Mouse (Mus musculus) kidney, adult 2 months (tissue): ENCODE measurements around the gene Ube2e1. TPM values are rescaled to one million over a fixed set of nuclear protein-coding genes. Genes with fewer than 3 reads are reported as not detected.

Experiments
- DNase-seq: peaks from one replicate; pipeline ENCODE4 v3.0.0; 2021
- H3K27ac ChIP-seq: fragments of 200-500 bp; 2 replicates; pipeline ENCODE4 v1.5.1; 2012; ENCODE audit warnings: low read depth, low read length, control low read depth, inconsistent platforms; ENCODE audit not compliant: insufficient read depth
- H3K27me3 ChIP-seq: fragments of 200-500 bp; replicated peaks from 2 replicates; pipeline ENCODE4 v1.6.1; 2012; ENCODE audit warnings: mild to moderate bottlenecking, moderate library complexity, low read length, inconsistent platforms; ENCODE audit not compliant: control insufficient read depth, insufficient read depth
- H3K36me3 ChIP-seq: fragments of 200-500 bp; 2 replicates; pipeline ENCODE4 v1.6.1; 2012; ENCODE audit warnings: mild to moderate bottlenecking, moderate library complexity, low read length, inconsistent platforms; ENCODE audit not compliant: control insufficient read depth, insufficient read depth
- H3K4me1 ChIP-seq: fragments of 200-500 bp; 2 replicates; pipeline ENCODE4 v1.6.1; 2011; ENCODE audit warnings: low read length; ENCODE audit not compliant: control insufficient read depth, insufficient read depth
- H3K4me3 ChIP-seq: fragments of 200-500 bp; 2 replicates; pipeline ENCODE4 v1.5.1; 2011; ENCODE audit warnings: mild to moderate bottlenecking, low read depth, low read length, control low read depth; ENCODE audit not compliant: insufficient read depth
- CTCF ChIP-seq: fragments of 200-500 bp; conservative IDR thresholded peaks from 2 replicates; pipeline ENCODE4 v1.5.1; 2011; ENCODE audit warnings: low read depth, mild to moderate bottlenecking, control low read depth, low read length, moderate library complexity, mixed read lengths; ENCODE audit not compliant: insufficient read depth, insufficient read length
- POLR2A ChIP-seq: fragments of 200-500 bp; IDR thresholded peaks from one replicate; pipeline ENCODE4 v1.6.1; 2011; ENCODE audit warnings: low read depth, low read length, control low read depth
- WGBS: fragments of 180-500 bp; shearing (Covaris S2); methylation state at CpG from one replicate; pipeline ENCODE4 v1.1.7; 2018; 5-methylcytosine and 5-hydroxymethylcytosine counted together
- polyA plus RNA-seq: library from polyadenylated mRNA; depleted of rRNA; stranded (reverse); fragments of >200 nt; gene quantifications from 2 replicates; pipeline ENCODE4 v1.2.3, GENCODE M21; 2012

The Ube2e1 gene
- polyA plus RNA-seq, 1 experiment: 51.8 TPM

- Histone ChIP-seq H3K36me3 (no peaks in the 10 kb centered on the region), H3K4me1 (peaks cover 9% of the 10 kb centered on the region), H3K27ac (no peak overlapping the region), H3K27me3 (no peaks in the 10 kb centered on the region), H3K4me3 (no peak overlapping the region)
- peak; percentile 66 for DNase-seq
- TF ChIP-seq POLR2A (no peak), CTCF (no peak)
These were observed 37.4 kb upstream of the Ube2e1 start for GRCm38 (mm10) chr14:18369031-18369430.

GRCm38 (mm10) chr14:18367025-18367424 is 35.4 kb upstream of the Ube2e1 start:
- Histone ChIP-seq H3K27ac (no peak overlapping the region), H3K4me3 (no peak overlapping the region)
- 44% methylated on average over 5 of the region's 5 CpGs for WGBS

GRCm38 (mm10) chr14:18364321-18364720 is 32.7 kb upstream of the Ube2e1 start:
- Histone ChIP-seq H3K4me3 (no peak overlapping the region), H3K27me3 (no peaks in the 10 kb centered on the region), H3K27ac (no peak overlapping the region), H3K4me1 (peaks cover 5% of the 10 kb centered on the region), H3K36me3 (no peaks in the 10 kb centered on the region)
- 43% methylated on average over 3 of the region's 3 CpGs for WGBS
- no peak for DNase-seq
- TF ChIP-seq POLR2A (no peak), CTCF (no peak)

More at GRCm38 (mm10) chr14:18367025-18367424, 35.4 kb upstream of the Ube2e1 start:
- no peaks in the 10 kb centered on the region for H3K27me3 ChIP-seq
- no peaks in the 10 kb centered on the region for H3K36me3 ChIP-seq
- peaks cover 9% of the 10 kb centered on the region for H3K4me1 ChIP-seq
- TF ChIP-seq CTCF (no peak), POLR2A (no peak)
- DNase-seq: peak; percentile 84

DNA sequence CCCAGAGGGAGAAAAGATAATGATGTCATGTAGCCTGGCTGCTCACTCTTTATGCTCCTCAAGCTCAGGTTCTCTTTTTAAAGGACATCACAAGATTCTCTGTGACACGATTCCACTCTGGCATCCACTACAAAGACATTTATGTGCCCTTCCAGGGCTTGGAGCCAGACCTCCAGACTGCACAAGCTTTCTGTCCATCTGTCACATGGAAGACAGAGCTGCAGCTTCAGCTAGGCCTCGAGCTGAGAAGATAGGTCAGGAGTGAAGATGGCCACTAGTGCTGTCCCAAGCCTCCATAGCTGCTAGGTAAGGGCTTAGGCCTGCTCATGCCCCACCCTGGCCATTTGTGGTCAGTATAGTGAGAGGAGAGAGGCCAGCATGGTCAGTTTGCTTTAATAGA is 24.8 kb upstream of the Ube2e1 start:
- WGBS: 65% methylated on average over 2 of the region's 2 CpGs

GRCm38 (mm10) chr14:18355514-18356190 is 24.0 kb upstream of the Ube2e1 start:
- Histone ChIP-seq H3K4me3 (no peak overlapping the region), H3K27me3 (no peaks in the 10 kb centered on the region), H3K36me3 (no peaks in the 10 kb centered on the region), H3K4me1 (peaks cover 16% of the 10 kb centered on the region), H3K27ac (no peak overlapping the region; the same call in 1 of the 2 replicates)
- WGBS: 64% methylated on average over 6 of the region's 6 CpGs
- no peak for TF ChIP-seq CTCF
- no peak for TF ChIP-seq POLR2A
- DNase-seq: peak; percentile 42

More for the DNA sequence above, 24.8 kb upstream of the Ube2e1 start:
- Histone ChIP-seq H3K36me3 (no peaks in the 10 kb centered on the region), H3K27ac (no peak overlapping the region), H3K27me3 (no peaks in the 10 kb centered on the region), H3K4me1 (peaks cover 12% of the 10 kb centered on the region), H3K4me3 (no peak overlapping the region)
- TF ChIP-seq POLR2A (no peak), CTCF (no peak)
- no peak for DNase-seq

- H3K27me3 ChIP-seq: no peaks in the 10 kb centered on the region
- peak; percentile 53 for TF ChIP-seq CTCF
- no peak for TF ChIP-seq POLR2A
- peaks cover 20% of the 10 kb centered on the region for H3K4me1 ChIP-seq
- peak; percentile 93 for DNase-seq
- H3K36me3 ChIP-seq: no peaks in the 10 kb centered on the region
- H3K27ac ChIP-seq: peak overlapping the region; percentile 66
- WGBS: 41% methylated on average over 3 of the region's 3 CpGs
- no peak overlapping the region for H3K4me3 ChIP-seq
These were observed 21.9 kb upstream of the Ube2e1 start for GRCm38 (mm10) chr14:18353525-18353924.

DNA sequence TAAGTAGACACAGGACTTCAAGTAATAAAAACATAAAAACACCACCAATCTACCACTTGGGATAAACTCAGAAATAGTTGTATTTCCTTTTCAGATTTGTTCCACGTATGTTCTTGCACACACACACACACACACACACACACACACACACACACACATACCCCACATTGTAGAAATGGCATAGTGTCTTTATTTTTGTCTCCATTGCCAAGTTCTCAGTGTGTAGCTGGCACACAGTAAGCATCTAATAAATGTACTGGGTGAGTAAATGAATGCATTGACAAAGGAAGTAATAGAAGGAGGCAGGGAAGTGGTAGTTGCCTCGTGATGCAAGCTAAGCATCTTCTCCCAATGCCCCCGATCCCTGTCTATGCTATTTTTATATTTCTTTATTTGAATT is 21.3 kb upstream of the Ube2e1 start:
- DNase-seq: no peak
- TF ChIP-seq CTCF (no peak), POLR2A (no peak)
- H3K4me3 ChIP-seq: no peak overlapping the region
- no peaks in the 10 kb centered on the region for H3K36me3 ChIP-seq
- WGBS: 68% methylated on average over 3 of the region's 3 CpGs
- H3K4me1 ChIP-seq: peaks cover 20% of the 10 kb centered on the region
- H3K27ac ChIP-seq: no peak overlapping the region
- H3K27me3 ChIP-seq: no peaks in the 10 kb centered on the region
